Mouse (Mus musculus) thymus, adult 18-20 months (tissue): ENCODE results near the gene Gucd1.
"Not testable (repeated sequence)": the region's sequence is repeated elsewhere in the genome, so short reads cannot be mapped to it uniquely, and the experiment has no call there.

ENCODE experiments used
- DNase-seq, 2 experiments: peaks; one replicate each; pipeline ENCODE4 v3.0.0; 2022; ENCODE audit warnings: mixed read lengths in 2 of 2

The Gucd1 gene

DNA sequence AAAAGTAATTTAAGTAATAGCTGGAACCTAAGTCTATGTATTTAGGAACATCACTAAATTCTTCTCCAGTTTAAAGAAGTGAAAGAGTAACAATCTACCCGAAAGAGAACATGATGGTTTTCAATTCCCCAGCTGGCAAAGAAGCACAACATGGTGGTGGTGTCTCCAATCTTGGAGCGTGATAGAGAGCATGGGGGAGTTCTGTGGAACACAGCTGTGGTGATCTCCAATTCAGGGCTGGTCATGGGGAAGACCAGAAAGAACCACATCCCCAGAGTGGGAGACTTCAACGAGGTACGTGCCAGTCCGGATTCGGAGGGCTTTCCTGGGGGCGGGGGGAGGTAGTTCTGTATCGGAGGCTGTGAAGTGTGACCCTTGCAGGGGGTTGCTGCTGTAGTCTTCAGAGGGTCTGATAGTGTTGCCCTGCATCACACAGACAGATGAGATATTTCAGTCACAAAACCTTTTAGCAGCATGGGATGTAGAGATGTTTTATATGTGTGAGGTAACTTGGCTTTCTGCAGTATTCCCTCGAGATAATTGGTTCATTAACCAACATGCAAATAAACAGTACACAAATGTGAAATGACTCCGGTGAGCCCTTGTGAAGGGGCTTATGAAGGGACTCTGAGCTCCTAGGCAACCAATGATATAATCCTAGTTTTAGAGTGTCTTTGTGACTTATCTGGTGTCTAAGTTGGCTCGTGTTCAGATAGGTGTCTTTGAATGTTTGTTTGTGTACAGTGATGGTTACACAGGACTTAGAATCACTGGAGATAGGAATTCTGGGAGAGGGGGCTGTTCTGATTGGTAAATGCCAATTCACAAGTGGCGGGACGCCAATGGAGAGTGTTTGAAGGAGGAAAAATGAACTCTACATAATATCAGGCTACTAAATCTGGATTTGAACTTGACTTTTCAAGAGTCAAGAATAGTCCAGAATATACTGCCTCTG is 89.4 kb downstream of the Gucd1 start:
- DNase-seq = no peak

DNA sequence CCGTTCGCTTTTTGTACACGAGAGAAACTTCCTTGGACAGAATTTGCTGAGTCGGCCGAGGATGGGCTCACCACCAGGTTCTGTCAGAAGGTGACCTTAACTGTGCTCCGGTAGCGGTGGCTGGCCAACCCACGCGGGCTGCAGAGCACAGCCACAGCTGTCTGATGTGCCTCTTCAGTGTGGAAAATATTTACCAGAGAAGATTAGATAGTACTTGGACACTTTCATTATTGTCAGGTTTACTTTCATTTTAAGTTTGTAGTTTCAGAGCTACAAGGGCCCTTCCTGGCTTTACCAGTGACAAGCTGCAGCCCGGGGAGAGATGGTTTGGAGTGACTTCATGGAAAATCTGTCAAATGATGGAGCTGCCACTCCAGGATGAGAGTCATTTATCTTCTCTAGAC is 93.3 kb downstream of the Gucd1 start:
- DNase-seq = no peak

DNA sequence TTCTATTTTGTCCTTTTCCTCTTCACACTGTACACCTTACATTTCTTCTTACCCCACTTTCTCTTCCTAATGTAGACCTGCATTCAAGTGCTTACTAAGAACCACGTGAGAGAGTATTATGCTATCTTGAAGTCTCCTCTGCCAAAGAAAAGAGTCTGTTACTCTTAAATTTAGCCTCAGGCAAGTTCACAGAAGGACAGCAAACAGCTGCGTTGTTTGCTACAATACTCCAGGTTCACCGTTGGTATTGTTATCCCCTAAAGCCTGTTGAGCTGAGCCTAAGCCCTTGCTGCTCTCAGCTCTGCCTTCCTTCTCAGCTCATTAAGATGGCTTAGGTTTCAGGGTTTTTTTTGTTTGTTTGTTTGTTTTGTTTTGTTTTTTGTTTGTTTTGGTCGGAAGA is 99.0 kb downstream of the Gucd1 start:
- no peak for DNase-seq

DNA sequence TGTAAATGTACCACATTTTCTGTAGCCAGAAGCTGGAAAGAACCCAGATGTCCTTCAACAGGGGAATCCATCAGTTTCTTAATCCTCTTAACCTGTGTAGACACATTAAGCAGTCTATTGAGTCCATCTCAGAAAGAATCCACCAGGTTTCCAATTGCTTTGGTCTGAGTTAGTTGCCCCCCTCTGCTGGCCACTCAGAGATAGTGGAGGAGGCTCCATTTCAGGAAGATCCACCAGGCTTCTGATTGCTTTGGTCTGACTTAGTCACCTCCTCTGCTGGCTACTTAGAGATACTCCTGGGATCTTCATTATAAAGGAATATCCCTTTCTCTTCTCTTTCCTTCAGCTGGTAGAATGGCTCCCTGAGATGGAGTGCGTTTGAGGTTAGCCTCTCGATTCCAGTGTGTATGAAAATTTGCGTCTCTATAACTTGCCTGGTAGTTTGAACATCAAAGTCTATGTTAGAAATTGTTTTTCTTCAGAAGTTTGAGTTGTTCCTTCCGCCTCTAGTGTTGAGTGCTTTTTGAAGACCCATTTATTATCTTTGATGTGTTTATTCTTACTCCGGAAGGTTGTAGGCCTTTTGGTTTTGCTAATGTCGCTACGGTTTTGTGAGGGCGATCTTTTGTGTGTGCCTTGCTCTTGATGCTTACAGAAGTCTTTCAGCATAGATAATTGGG is 100.3 kb downstream of the Gucd1 start:
- DNase-seq = no peak

DNA sequence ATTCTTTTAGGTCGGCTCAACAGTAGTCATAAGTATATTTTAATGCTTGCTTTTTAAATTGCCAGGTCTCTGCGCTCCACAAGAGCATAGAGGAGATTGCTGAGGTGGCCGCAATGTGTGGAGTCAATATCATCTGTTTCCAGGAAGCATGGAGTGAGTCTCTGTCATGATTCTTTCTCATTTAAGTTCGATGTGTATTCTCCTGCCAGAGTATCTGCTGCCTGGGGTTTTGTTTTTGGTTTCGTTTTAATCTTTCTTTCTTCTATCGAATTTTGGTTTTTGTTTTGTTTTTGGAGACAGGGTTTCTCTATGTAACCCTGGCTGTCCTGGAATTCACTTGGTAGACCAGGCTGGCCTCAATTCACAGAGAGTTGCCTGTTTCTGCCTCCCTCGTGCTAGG is 102.8 kb downstream of the Gucd1 start:
- DNase-seq = no peak

DNA sequence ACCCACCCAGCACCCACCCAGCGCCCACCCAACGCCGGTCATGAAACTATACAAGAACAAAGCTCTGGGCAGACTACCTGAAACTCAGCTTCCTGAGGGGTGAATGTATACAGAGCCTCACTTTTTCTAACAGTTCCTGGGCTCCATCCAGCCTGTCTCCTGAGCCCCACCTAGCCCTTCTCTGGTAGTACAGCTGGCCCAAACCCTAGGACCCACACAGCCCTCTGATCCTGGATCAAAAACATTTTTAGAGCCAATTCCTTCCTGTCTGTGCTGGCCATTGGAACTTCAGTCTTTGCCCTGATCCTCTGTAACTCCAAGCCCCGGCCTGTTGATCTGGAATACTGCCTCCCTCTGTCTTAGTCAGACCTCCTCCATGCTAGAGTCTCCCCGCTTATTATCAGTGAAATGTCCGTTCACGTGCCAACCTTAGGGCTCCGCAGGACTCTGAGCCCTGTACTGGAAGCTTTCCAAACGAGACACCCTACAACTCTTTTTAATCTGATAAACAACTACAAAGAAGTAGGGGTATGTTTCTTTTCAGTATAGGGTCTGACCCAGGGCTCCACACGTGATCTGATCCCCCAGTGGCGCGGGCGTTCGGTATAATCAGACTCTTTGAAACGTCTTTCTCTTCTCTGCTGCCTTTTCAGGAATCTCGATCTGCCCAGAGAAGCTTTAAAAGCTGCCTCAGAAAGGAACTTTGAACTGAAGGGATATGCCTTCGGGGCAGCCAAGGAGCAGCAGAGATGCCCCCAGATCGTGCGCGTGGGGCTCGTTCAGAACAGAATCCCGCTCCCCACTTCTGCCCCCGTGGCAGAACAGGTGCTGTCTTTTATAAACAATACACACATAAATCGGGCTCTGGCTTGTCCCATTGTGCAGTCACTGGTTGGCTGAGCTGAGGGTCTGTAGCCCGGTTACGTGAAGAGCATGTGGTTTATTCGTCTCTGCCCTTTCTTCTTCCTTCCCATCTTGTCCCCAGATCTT is 105.4 kb downstream of the Gucd1 start:
- no peak for DNase-seq

DNA sequence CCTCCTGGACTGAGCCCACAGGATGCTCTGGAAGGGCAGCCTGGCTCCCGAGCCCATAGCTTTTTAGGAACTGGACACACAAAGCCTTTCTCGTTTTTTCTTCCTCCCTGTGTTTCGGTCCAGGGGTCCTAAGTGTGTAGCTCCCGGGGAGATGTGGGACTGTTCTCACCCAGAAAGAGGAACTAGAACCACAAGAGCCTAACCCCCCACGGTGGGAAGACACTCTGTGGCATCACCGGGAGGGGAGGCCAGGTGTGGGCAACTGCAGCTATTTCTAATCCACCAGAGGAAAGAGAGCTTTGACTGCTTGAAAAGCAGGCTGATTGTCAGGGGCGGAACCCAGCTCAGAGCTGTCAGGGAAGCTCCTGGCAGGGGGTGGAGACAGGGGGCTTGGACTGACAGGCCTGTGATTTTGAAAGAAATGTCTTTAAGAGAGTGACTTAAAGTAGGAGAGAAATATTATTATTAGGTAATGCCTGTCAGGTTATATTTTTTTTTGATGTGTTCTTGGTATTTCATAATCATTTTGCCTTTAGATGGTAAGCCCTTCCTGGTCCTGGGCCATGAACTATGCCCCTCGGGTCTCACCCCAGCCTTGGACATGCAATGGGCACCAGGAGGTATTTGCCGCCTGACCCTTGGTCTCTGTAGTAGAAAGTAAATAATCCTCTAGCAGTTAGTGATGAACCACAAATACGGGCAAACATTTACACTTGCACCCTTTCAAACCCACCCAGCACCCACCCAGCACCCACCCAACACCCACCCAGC is 106.2 kb downstream of the Gucd1 start:
- DNase-seq = not testable (repeated sequence)

DNA sequence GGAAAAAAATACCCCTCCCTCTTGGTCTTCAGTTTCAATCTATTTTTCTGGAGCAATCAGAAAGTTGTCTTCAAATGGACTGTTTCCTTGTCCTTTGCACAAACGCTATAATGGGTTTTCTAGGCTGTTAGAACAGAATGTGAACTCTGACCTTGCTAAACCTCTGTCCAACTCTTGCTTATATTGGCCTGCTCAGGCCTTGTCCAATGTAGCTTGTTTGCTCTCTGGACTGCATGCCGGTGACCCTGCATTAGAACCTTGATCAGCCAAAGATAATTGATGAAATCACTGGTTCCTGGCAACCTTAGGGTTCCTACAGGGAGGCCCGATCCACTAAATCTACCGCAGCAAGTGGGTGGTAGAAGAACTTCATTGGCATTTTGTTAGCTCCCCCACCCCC is 110.0 kb downstream of the Gucd1 start:
- no peak for DNase-seq

DNA sequence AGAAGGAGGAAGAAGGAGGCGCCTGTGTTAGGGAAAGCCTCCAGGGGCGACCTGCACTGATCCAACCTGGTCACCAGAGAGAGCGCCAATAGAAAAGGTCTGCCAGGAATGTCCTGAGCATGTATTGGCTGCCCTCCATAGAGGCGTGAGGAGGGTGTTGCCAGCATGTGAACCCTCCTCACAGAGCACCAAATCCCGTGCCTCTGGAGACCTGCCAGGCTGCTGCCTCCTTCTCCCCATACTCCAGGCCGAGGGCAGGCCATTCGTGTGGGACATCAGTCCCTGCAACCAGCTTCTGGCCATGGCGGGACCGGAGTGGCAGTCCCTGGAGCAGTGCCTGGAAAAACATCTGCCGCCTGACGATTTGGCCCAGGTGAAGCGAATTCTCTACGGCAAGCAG is 111.0 kb downstream of the Gucd1 start:
- DNase-seq = no peak

DNA sequence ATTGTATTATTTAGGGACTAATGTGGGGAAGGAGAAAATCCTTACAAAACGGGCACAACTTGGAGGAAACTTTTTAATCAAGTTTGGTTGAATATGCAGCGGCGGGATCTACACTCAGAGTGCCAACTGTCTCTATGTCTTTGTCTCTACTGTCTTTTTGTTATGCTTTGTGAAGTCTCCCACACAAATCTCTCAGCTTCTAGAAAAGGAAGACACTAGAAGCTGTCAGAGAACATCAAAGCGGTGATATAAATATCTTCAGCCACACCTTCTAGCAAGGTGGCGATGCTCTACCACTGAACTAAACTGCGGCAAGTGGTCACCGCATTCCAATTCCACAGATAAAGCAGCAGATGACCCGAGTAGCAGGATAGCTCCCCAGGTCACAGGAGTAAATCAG is 111.9 kb downstream of the Gucd1 start:
- no peak for DNase-seq

DNA sequence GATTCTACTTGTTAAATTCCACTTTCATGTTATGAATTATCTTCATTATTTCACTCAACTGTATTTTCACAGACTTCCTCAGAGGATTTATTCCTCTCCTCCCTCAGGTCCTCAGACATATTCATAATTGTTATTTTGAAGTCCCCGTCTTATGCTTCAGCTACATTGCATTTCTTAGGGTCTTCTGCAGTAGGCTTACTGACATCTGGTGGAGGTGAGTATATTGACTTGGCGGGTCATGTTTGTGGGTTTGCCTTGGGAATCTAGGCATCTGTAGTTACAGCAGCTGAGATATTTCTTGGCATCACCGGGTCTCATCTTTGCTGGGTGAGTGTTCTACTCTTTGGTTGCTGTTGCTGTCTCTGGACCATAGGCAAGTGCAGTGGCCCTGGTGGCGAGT is 116.8 kb downstream of the Gucd1 start, which contains the start of gene Upb1:
Gene Upb1 (plus strand): TSS at position 158 of the 400 bp plus-strand sequence.
- DNase-seq = no peak

DNA sequence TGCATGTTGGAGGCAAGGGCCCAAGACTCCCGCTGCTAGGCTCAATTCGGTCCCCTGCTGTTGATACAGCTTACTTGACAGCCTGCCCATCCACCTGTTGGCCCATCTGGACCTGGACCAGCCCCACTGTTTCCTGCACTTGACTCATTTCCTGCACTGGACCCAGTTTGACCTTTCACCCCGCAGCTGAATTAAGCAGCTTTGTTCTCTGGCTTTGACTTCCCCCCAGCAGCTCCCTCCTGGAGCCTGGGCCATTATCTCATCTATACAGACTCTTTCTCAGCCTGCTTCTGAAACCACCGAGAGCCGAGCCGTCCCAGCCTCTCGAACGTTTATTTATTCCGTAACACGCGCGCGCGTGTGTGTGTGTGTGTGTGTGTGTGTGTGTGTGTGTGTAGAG is 120.8 kb downstream of the Gucd1 start:
- DNase-seq = no peak

DNA sequence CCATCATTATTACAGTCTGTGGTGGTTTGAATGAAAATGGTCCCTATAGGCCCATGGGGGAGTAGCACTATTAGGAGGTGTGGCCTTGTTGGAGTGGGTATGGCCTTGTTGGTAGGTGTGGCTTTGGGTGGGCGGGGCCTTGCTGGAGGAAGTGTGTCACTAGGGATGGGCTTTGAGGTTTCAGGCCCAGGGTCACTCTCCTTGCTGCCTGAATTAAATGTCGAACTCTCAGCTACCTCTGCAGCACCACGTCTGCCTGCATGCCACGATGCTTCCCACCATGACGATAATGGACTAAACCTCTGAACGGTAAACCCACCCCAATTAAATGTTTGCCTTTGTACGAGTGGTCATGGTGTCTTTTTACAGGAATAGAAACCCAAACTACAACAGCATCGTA is 123.0 kb downstream of the Gucd1 start:
- no peak for DNase-seq

DNA sequence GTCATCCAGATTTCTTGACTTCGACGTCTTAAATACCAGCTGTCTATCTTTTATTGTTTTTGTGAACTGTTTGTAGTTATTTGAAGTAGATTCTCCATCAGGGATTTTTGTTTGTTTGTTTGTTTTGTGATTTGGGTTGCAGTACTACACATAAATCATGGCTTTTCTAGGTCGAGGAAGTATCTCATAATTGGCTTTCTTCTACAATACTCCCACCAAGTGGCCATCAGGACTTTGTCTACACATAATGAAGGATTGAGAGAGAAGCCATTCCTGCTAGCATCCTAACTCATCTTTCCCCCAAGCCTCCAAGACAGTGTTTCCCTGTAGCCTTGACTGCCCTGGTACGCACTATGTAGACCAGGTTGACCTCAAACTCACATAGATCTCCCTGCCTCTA is 126.9 kb downstream of the Gucd1 start:
- no peak for DNase-seq

DNA sequence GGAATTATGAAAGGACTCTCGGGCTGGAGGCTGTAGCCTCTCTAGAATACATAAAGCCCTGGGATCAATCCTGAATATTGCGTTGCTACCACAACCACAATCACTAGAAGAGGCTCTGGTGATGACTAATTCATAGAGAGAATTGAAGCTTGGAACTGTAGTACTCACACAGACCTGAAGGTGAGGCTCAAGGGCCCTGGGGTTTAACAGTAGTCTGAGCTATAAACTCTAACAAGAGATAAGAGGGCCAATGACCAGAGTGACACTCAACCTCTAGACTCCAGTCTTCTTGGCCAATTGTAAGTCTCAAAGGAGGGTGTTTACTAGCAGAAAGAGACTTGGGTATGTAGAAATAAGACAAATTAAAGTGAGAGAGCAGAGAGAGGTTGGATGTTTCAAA is 127.6 kb downstream of the Gucd1 start:
- DNase-seq = no peak

DNA sequence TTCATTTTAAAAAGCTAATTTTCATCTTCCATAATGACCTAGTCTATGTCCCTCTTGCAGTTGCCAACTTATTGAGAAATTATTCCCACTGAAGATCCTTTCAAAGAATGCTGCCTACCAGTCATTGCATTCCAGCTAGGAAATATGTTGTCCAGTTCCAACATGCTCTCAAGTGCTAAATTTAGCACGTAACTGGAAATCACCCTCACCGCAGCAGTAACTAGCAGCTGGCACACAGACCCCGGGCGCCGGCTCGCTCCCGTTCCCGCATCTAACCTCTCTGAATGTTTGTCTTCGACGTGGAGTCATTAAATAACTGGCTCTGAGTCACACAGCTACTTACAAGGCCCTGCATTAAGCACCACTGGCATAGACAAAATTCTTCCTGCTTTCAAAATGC is 139.1 kb downstream of the Gucd1 start:
- DNase-seq = no peak

DNA sequence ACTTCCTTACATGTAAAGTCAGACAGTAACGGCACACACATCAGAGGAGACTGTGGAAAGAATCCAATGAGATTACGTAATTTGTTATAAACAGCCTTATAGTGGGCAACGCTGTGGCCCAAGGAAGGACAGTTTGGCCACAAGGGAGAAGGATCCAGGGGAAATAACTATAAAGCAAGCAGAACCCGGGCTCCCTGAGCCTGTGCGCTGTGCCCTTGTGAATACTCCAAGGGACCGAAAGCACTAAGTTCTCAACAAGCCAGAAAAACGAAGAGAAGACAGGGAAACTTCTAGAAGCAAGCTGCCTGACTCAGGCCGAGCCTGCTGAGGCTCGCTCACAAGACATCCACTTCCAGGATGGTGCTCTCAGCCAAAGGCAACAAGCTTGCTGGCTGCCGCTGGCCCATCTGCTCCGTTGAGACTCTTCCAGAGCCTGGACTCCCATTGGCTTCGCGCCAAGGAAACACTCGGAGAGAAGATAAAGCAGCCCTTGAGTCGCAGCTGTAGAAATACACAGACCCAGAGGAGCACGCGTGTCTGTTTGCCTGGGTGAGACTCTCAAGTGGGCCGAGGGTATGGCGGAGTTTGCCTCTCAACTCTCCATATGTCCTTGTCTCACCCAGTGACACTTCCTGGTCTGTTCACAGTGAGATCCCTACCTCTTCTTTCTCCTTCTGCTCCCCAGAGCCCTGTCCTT is 144.0 kb downstream of the Gucd1 start:
- DNase-seq = not testable (repeated sequence)

DNA sequence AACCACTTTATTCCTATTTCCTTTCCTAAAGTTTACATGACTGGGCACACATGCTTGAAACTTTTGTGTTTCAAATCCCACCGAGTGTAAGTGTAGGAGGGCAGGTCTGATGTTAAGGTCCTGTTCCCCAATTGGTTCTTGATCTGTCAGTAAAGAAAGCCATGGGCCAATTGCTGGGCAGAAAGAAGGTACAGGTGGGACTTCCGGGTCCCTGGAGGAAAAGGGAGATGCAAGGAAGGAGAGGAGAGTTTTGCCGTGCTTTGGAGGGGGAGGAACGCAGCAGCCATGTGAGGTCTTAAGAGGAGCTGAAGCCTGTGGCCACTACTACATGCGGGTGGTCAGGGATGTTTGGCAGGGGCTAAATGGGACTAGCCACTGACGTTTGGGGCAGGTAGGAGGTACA is 152.5 kb downstream of the Gucd1 start:
- DNase-seq = peak; percentile 18 to 45

DNA sequence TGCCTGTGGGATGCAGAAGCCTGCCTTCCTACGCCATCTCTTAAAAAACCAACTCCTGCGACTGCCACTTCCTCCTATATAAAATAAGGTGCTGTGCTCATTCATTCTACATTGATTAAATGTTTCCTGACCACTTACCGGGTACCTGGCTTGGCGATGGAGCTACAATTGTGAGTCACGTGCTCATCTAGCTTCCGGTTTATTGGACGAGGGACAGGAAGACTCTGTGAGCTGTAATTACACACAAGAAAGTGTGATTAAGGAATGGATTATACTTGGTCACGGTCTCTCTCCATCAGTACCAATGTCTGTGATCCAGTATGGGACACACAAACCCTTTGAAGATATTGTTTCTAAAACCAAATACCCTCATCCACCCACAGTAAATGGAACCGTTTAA is 153.0 kb downstream of the Gucd1 start:
- no peak for DNase-seq

DNA sequence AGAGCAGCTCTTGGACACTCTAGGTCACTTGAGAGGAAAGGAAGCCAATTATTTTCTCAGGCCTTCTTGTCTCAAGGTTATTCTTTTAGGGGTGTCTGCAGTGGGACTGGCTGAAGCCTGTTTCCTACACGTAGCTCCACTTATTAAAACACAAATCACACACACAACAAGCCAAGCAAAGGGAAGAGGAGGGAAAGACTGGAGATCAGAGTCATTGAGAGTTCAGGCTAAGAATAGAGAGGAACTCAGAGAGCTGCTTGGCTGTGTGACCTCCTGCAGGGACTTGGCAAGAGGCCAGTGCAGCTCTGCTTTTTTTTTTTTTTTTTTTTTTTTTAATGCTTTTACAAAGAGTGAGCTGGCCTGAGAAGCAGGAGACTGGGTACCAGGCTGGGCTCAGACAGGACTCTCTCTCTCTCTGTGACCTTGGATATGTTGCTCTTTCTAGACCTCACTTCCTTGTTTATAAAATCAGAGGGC is 153.5 kb downstream of the Gucd1 start:
- not testable (repeated sequence) for DNase-seq

DNA sequence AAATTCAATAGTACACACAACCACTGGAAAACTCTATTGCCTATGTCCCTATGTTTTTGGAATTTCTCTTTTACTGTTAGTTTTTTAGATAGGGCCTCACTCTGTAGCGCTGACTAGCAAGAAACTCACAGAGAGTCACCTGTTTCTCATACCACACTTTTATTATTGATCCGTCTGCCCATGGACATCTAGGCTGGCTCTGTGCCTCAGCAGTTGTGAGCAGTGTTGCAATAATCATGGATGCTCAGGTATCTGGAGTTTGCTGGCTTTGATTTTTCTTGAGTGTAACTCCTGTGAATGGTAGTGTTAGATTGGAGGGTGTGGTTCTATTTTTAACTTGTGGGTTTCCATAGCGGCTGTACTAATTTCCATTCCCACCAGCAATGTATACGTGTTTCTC is 162.4 kb downstream of the Gucd1 start:
- no peak for DNase-seq
